Mouse (Mus musculus): ENCODE measurements around the gene Grip1.

The Grip1 gene

GRCm38 (mm10) chr10:119453431-119454105 lies at the start of gene Grip1:
Grip1 (plus strand) TSS chr10:119453830.
- peak; percentile 16 to 38 for DNase-seq

GRCm38 (mm10) chr10:119405103-119405502 lies 48.5 kb upstream of the Grip1 start:
- DNase-seq: no peak

DNA sequence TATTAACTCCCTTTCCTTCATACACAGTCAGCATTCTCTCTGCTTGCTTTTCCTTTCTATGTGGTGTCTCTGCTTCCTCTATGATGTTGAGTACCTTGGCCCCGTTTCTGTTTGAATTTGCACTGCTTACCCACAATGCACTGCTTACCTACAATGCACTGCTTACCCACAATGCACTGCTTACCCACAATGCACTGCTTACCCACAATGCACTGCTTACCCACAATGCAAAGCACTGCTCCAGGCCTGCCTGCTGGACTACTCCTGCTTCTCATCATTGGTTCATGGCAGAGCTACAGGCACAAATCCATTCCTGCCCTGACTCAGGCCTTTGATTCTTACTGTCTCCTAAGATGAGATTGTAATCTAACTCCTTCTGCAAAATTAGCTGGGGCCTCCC lies 48.0 kb upstream of the Grip1 start:
- DNase-seq: no peak

GRCm38 (mm10) chr10:119408327-119408726 lies 45.3 kb upstream of the Grip1 start:
- no peak for DNase-seq

GRCm38 (mm10) chr10:119413238-119413637 lies 40.4 kb upstream of the Grip1 start:
- no peak for DNase-seq

DNA sequence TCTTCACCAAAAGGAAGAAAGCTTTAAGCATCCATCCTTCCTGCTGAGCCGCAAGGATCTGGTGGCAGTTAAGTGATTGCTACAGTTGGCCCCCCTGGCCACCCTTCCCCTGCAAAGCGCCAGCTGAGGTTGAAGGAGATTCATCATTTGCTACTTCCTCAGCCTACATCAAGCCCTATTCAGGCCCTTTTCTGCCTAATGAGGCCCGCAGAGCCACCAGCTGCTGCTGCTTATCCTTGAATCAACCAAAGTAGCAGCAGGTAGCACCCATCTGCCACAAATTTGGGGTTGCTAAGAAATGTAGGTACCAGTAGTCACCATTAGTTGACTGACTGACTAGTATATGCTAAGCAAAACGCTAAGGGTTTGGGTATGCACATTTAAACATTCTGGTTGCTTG lies 38.5 kb upstream of the Grip1 start:
- DNase-seq: no peak

- no peak for DNase-seq
Measured at GRCm38 (mm10) chr10:119421418-119421817, 32.2 kb upstream of the Grip1 start.

GRCm38 (mm10) chr10:119423821-119424534 lies 29.7 kb upstream of the Grip1 start:
- DNase-seq: no peak

DNA sequence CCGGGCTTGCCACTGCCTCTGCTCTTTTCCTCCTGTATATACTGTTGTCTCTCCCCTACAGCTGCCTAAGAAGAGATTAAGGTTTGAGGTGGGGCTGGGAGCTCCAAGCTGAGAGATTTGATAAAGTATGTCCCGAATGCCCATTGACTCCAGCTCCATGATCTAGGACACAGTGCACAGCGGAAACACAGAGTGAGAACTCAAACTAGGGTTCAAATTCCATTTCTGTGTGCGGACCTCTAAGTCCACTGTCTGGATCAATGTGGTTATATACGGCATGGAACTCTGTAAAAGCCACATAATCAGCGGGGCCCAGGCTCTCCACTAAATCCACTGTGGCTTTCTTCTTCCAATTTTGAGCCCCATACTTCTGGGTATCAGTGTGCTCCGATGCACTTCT lies 26.0 kb upstream of the Grip1 start:
- DNase-seq: no peak

- DNase-seq: no peak
Measured at GRCm38 (mm10) chr10:119428106-119428505, 25.5 kb upstream of the Grip1 start.

DNA sequence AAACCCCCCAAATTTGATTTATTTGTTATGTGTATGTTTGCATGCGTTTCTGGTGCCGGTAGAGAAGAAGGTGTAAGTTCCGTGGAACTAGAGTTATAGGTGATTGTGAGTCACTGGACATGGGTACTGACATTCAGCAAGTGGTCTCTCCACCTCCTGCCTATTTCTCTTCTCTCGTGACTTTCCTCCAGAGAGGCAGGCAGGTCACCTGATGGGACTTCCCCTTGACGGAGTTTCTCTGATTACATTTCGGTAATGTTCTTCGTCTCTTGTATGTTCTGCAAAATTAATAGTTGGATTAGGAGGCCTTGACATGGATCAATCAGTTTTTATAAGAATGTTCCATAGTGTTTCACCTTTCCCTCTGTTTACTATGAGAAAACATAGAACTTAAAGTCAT lies 23.4 kb upstream of the Grip1 start:
- DNase-seq: no peak

DNA sequence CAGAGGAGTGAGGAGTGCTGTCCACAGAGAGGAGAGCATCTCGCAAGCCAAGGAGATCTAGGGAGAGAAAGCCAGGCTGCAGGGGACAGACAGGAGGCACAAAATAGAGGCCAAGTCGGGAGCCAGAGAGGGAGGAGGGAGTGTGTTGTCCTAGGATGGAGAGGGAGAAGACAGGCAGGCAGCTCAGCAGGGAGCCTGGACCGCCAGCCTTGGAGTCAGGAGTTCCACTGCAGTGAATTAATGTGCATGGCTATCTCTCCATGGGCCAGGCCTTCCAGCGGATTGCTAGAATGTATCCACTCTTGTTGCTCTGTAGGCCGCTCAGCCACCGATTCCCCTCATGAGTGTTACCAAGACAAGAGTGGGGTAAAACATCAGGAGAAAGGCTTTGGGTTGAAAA lies 21.8 kb upstream of the Grip1 start:
- no peak for DNase-seq

GRCm38 (mm10) chr10:119435818-119436217 lies 17.8 kb upstream of the Grip1 start:
- DNase-seq: no peak

GRCm38 (mm10) chr10:119437319-119437718 lies 16.3 kb upstream of the Grip1 start:
- no peak for DNase-seq

GRCm38 (mm10) chr10:119441743-119442142 lies 11.9 kb upstream of the Grip1 start:
- DNase-seq: no peak

DNA sequence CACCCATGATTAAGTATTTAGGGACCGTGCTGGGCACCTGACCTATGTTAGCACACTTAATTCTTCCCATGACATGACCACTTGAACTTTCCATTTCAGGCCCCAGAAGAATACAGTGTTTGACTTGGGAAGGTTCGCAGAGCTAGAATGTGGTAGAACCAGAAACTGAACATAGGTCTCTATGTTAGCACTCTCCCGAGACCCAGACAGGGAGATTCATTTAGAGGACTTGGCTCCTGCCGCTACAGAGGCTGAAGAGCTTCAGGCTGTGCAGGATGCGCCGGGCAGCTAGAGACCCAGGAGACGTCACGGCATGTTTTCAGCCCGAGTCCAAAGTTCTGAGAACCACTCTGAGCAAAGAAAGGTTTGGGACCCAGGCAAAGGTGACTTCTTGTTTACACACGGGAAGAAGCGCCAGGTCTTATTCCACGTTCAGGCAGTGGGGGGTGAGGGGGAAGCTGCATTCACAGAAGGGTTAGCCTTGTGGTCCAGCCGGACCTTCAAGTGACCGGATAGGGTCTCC lies 6.2 kb upstream of the Grip1 start:
- no peak for DNase-seq

GRCm38 (mm10) chr10:119447930-119448329 lies 5.7 kb upstream of the Grip1 start:
- DNase-seq: no peak

DNA sequence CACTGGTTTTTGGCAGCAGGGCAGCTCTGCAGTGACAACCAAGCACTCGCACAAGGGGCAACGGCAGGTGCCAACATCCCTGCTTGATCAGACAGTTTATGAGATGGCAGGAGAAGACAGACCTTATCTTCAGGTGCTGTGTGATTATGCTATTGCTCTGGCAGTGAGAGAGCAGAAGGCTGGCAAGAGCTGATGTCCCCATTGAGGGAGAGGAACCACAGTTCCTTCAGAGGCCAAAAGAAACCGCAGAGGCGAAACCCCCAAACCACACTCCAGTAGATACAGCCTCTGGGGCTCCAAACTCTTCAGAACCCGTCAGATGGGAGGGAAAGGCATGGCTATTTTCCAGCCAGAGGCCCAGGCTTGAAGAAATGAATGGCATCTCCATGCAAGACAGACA lies 932 bp upstream of the Grip1 start:
- no peak for DNase-seq

GRCm38 (mm10) chr10:119454106-119454667 lies 557 bp downstream of the Grip1 start:
- peak; percentile 12 to 35 for DNase-seq

- DNase-seq: peak in 1 of 2 experiments; percentile 6
Measured at GRCm38 (mm10) chr10:119454668-119455542, 1.3 kb downstream of the Grip1 start.

DNA sequence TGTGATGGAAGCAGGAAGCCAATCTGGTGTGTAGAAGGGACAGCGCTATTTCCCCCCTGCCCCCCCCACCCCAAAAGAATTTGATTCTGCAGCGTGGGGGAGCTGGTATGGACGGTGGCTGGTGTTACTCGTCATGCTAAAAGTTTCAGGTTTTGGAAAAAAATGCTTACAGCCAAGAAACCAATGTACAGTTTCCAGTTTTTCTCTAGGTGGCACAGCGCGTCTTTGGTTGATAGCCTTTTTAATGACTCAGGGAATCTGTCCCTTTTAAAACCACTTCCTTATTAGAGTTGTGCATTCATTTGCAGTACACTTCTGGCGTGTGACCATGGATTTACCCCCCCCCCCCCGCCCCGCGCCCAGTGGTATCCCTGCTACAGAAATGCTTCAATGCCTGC lies 1.9 kb downstream of the Grip1 start:
- DNase-seq: no peak

DNA sequence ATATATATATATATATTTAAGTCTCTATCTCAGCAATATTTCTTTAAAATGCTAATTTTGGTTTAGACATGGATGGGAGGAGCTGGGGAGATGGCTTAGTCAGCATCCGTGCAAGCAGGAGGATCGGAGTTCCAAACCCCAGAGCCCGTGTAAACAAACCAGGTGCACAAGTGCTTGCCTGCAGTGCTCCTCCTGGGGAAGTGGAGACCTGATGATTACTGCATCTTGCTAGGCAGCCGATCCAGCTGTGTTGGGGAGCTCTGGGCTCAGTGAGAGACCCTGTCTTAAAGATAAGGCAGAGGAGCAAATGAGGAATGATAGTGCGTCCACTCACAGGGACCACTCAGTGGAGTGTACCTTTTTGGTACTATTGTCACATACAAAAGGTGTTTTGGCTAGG lies 3.5 kb downstream of the Grip1 start:
- no peak for DNase-seq

DNA sequence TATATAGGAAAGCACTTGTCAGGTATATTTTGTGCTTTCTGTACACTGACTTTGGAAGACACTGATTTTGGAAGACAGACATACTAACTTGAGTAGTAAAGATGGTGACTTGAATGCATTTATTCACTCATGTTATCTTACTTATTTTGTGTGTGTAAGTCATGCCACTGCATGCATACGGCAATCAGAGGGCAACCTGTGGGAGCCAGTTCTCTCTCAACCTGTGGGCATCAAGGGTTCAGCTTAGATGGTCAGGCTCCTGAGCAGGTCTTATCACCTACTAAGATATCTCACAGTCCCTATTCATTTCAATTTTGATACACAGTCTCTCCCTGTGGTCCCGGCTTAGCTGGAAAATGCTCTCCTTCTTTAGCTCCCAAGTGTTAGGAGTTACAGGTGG lies 5.4 kb downstream of the Grip1 start:
- DNase-seq: no peak

Measured in cerebellum, adult 18-20 months (tissue).